Mouse (Mus musculus): ENCODE results near the gene Chsy1. TPM values are rescaled to one million over a fixed set of nuclear protein-coding genes. Genes with fewer than 3 reads are reported as not detected.

Chsy1 gene
- polyA plus RNA-seq (2012; rRNA removed), result 23.2 and 30.3 TPM in 2 replicates

DNA sequence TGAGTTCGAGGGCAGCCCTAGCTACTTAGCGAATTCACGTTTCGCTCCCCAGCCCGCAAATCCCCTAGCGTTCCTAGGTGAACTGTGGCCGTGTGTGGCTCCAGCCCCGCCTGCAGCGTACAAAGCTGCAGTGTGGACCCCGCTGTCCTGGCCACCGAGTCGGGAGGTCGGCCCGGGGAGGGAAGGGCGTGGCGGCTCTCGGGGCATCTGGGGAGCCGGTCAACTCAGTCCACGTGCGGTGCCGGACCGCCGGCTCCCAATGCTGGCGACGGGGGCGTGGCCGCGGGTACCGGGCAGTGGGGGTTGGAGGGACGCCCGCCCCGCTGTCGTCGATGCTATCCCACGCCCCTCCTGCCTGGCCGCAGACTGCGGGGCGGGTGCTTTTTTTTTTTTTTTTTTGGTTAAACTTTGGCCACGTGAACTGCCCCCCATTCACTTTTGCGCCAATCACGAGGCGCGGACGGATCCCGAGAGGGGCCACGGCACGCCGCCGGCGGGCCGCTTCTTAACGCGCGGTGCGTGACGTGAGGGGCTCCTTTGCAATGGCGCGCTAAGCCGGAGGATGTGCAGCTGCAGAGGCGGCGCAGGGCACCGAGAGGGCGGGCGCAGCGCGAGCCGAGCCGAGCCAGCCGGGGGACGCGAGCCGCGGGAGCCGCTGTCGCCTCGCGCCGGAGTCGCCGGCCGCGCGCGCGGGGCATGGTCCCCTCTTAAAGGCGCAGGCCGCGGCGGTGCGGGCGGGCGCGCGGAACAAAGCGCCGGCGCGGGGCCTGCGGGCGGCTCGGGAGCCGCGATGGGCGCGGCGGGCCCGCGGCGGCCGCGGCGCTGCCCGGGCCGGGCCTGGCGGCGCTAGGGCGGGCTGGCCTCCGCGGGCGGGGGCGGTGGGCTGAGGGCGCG lies at the start of gene Chsy1:
TSS of gene Chsy1 (plus strand) at position 555 of the 894 bp plus-strand sequence.

DNA sequence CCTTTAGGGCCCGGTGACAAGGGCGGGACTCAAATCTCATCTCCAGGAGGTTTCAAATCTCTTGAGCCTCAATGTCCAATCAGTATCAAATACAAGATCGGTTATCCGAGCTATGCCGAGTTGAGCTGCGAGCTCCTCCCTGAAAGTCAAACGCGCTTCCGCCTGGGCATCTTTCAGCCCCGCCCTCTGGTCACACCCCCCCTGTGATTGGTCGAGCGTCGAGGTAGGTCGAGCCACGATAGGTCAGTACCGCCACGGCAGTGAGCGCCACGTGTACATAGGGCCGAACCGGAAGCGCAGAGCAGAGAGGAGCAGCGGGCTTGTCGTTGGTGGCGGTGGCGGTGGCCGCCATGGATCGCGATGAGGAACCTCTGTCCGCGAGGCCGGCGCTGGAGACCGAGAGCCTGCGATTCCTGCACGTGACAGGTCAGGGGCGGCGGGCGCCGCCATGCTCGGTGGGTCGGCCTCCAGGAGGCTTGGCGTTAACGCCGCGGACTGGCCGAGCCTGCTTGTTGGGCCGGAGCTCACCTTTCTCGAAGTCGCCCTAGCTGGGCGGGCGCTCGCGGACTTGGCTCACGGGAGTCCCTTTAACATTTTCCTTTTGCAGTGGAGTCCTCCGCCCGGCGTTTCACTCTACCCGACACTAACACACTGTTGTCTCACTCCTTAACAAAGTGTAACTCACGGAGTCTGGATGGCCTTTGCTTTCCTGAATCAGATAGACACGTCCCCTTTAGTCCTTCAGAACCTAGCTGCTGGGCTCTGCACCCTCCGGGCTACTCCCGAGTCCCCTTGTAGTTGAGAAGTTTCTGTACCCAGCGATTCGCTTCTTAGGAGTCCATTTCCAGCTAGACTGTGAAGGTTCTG lies 29.7 kb upstream of the Chsy1 start, which contains the start of gene Selenos:
TSS of gene Selenos (plus strand) at position 286 of the 867 bp plus-strand sequence.

Other genes with a start within 250 kb of the Chsy1 start
- gene Pcsk6, start 247.8 kb upstream of the Chsy1 start, polyA plus RNA-seq (2012; rRNA removed), result 26.2 and 27.5 TPM in 2 replicates
- not detected in 2 replicates for gene Gm45213, start 65.9 kb upstream of the Chsy1 start, polyA plus RNA-seq (2012; rRNA removed)
- gene Snrpa1, start 50.5 kb upstream of the Chsy1 start, polyA plus RNA-seq (2012; rRNA removed), result 7.3 and 8.7 TPM in 2 replicates
- gene Selenos, start 29.9 kb upstream of the Chsy1 start, polyA plus RNA-seq (2012; rRNA removed), result 151 and 190 TPM in 2 replicates